Mouse (Mus musculus) ovary, adult 18-20 months (tissue): ENCODE data around the gene Lgr4.
"Not testable (repeated sequence)": the region's sequence is repeated elsewhere in the genome, so short reads cannot be mapped to it uniquely, and the experiment has no call there.

ENCODE experiments used
- DNase-seq: peaks from one replicate; pipeline ENCODE4 v3.0.0; 2022; ENCODE audit warnings: low spot score, mixed read lengths

The Lgr4 gene

DNA sequence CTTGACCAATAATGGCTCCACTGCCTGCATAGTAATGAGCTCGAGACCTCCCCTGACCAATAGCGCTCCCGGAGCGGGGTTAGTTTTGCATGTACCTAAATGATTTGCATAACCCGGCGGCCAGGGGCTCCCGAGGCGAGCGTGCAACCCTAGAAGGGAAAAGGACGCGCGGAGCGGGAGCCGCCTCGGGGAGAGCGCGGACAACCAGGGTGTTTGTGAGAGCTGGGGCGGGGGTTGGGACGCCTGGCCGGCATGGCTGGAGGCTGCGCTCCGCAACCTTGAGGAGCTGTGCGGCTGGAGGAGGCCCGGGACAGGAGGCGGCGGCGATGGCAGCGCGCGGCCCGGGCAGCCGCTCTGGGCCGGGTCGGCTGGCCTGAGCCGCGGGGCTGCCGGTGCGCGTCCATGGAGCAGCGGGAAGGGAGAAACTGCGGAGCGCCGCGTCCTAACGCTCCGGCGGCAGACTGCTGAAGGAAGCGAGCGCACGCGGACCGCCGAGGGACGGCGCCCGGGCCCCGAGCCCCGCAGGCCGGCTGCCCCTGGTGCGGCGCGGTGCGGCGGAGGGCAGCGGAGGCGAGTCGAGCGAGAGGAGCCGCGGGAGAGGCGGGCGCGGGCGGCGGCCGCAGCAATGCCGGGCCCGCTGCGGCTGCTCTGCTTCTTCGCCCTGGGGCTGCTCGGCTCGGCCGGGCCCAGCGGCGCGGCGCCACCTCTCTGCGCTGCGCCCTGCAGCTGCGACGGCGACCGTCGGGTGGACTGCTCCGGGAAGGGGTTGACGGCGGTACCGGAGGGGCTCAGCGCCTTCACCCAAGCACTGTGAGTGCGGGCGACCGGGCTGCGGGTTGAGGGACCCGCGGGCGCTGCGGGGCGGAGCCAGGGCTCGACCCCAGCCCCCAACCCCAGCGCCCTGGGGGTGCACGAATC, at the start of gene Lgr4:
Lgr4 (plus strand) TSS at position 152 of the 918 bp plus-strand sequence.
- DNase-seq = peak; percentile 97

DNA sequence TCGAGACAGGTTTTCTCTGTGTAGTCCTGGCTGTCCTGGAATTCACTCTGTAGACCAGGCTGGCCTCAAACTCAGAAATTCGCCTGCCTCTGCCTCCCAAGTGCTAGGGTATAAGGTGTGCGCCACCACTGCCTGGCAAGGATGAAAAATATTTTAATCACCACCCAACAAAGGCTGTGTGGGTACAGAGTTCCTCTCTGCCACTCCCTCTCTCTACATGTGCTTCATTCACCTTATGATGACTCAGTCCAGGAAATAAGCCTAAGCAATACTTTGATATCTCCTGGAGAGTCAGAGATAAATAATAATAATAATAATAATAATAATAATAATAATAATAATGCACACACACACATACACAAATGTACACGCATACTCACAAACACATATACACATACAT, 38.0 kb upstream of the Lgr4 start:
- not testable (repeated sequence) for DNase-seq

DNA sequence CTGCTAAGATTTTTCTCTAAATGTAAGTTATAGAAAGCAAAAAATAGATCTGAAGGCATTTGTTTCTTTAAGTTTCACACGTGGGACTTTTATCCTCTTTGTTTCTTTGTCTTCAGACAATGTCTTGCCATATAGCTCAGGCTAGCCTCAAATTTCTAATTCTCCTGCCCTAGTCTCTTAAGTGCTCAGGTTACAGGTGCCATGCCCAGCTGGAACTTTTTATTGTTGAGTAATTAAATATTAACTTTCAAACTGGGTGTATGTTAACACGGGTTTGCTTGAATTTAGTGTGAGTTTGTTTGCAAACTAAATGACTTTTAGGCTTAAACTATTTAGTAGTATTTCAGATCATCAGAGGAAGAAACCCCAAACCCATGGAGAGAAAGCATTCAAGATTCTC, 36.3 kb upstream of the Lgr4 start:
- no peak for DNase-seq

DNA sequence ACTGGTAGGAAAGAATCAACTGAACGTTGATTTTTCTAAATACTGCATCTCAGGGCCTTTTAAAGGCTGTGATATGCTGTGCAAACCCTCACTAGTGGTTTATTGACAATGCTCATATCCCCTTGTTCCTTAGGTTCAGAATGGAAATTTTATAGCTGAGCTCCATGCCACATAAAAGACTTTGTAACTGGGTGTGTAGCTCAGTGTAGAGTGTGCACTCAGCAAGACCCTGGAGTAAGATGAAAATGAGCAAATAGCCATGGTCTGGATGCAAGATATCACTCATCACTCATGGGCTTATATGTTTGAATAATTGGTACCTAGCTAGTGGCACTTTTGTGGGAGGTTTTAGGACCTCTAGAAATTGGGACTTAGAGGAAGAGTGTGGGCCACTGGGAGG, 35.8 kb upstream of the Lgr4 start:
- DNase-seq = no peak

DNA sequence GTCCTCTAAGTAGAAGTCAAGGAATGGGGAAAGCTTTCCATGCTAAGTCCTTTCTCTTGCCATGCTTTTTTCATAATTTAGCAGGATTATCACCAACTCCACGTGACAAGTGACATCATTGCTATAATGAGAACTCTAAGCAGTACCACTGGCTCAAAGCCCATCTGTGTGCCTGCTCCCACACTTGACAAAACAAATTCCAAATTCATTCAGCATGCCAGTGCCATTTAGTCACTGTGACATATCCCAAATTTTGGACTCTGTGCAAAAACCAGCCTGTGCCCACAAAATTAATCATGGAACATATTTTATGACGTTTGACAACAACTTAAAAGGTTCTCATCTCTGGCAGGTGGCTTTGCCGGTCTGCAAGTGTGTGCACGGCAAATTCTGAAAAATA, 33.3 kb upstream of the Lgr4 start:
- DNase-seq = no peak

DNA sequence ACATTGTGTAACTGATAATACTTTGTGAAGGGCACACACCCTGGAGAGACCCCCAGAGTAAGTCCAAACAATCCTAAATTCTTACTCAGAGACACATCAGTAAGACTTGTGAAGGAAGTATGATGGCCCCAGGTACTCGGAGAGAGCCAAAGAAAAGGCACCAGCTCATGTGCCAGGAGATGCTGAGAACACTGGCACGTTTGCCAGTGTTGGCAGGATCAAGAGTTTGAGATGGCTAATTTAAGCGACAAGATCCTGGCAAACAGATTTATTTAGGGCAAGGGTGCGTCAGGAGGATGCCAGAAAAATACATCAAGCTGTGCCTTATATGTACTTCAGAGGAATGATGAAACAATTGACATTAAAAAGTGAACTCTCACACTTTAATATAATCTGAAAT, 32.9 kb upstream of the Lgr4 start:
- DNase-seq = no peak

DNA sequence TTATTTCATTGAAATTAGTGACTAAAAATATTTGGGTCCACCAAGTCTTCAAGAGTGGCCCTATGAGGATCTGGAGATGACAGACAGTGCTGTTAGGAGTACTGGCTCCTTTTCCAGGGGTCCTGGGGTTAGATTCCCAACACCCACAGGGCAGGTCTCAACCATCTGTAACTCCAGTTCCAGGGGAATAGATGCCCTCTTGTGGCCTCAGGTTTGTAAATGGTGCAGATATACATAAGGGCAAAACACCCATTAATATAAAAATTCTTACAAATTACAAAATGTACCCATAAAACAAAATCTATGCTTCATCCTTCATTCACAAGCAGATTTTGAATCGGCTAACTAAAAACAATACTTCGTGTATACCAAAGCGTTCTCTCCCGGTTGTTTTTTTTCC, 27.4 kb upstream of the Lgr4 start:
- DNase-seq = no peak

DNA sequence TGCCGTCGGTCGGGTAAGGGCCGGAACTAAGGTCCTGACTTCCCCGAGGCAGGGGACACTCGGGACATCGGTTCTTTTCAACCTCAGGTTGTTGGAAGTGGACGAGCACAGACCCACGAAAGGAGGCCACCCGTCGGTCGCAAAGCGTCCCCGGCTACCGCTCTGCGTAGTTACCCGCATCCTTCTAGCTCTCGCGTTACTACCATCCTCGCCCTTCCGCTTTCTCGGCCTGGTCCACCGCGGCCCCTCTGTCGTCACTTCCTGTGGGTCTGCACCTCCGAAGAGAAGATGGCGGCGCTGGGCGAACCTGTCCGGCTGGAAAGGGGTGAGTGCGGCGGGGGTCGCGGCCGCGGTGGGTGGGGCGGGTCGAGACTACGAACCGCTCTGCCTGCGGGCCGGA, 26.9 kb upstream of the Lgr4 start, which contains the start of gene Lin7c:
Lin7c (plus strand) TSS at position 257 of the 400 bp plus-strand sequence.
- peak; percentile 90 for DNase-seq

DNA sequence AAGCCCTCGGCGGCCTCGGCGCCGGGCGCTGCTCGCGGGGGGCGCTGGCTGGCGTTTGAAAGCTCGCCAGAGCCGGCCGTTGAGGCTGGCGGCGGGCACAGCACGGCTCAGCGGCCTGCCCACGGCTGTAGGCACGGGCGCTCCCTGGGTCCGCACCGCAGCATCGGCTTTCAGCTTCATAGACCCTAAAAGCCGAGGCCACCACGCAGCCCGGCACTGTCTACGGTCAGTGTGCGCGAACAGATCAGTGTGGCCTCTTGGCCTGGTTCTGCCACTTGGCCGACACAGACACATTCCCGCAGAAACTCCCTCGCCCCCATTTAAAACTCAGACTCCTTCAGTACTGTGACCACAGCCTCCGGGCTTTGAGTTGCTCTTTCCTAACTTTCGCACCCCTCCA, 26.4 kb upstream of the Lgr4 start:
- DNase-seq = no peak

DNA sequence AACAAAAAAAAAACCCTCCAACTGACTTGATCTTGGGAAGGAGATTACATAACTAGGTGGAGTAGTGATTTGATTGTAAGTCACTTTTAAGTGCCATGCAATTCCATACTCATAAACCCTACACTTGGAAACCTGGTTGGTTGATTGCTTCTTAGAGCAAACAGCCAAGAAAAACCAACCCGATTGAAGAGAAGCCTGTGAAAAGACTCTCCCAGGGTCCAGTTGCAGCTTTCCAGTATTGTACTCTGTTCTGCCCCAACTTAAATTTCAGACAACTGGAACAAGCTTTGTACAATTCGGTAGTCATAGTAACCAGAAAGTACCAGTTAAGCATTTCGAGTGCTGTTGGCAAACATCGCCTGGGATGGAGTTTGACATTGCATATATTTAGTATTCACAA, 26.0 kb upstream of the Lgr4 start:
- DNase-seq = no peak

DNA sequence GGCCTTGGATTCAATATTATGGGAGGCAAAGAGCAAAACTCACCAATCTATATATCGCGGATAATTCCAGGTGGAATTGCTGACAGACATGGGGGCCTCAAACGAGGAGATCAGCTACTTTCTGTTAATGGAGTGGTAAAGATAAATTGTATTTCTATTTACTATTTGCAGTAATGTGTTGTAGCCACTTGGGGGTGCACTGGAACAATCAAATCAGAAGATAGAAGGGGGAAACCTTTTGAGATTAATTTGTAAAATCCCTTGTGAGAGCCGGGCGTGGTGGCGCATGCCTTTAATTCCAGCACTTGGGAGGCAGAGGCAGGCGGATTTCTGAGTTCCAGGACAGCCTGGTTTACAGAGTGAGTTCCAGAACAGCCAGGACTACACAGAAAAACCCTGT, 21.1 kb upstream of the Lgr4 start:
- DNase-seq = no peak

DNA sequence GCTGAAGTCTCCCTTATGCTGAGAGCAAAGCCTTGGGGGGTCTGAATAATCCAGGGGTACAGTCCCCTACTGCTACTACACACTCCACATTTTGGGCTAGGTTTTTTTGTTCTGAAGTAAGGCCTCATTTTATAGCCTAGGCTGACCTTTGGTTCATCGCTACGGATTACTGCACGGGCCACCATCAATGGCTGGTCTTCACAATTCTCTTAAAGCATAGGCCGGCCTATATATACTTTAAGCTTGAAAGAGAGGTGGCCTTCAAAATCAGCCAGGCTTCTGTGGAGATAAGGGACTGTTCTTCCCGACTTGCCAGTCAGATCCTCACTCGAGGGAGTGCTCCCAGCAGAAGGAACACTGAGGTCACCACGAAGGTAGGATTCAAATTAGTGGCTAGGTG, 14.6 kb upstream of the Lgr4 start:
- no peak for DNase-seq

DNA sequence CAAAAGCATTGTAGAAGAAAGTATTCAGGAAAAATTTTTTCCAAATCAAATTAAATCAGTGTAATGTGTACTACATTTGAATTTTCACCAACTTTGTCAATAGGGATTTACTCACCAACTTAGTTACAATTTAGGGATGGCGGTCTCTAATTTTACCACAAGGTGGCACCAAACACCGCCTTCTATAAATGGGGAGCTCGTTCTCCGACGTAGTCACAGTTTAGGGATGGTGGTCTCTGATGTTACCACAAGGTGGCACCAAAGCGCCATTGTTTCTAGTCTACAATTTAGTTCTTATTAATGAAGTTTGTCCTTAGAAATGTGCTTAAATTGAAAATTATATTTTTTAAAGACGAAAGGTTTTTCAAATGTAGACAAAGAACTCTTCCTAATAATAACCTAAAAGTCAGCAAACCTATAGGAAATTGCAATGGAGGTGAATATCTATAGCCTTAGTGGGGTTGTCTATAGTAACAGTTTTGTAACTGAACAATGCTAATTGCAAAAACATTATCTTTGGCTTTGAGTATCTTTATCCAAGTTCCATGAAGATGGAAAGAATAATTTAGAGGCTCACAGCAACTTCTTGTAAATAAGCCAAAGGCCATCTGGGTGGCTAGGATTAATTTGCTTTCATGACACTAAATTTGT, 13.2 kb upstream of the Lgr4 start:
- peak; percentile 70 for DNase-seq

DNA sequence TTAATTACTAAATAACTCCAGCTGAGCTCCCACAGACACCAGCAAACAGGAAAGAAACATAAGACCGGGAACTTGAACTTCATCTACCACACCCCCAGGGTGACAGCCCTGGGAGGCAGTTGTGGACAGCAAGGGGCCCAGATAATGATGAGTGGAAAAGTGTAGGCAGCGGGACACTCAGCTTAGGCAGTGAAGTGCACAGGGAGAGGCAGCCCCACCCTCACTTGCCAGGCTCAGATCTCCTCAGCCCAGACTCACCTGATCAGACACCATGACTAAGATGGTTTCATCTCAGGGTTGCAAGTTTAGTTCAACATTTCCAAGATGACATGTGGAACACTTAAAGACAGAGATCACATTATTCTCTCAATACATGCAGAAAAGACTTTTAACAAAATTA, 8.3 kb upstream of the Lgr4 start:
- no peak for DNase-seq

DNA sequence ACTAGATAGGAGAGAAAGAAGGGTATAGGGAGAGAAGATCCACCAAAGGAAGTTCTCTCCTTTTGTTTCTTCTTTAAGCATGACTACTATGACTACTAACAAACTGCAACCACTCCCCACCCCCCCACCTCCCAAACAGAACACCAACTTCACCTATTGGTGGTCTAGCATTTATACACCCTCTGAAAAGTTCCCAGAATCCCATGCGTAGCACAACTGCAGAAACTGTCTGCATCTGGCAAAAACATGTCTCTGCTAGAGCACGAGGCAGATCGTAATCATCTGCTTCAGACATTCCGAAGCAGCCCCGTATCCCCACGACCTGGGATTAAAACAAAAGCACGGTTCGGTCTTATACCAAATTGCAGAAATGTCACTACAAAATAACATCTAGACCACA, 5.2 kb upstream of the Lgr4 start:
- DNase-seq = no peak

DNA sequence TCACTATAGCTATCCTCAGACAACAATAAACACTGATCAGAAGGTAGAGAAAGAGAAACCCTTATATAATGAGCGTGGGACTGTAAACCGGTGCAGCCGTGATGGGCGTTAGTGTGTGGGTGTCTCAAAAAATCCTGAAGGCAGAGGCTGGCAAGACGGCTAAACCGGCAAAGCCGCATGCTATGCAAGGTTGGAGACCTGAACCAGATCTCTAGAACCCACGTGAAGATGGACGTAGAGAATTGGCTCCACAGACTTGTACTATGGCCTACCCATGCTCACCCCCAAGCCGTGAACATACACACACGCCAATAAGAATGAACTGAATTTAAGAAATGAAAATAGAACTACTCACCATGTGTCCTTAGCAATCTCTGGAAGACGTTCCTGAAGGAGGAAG, 4.7 kb upstream of the Lgr4 start:
- DNase-seq = no peak

DNA sequence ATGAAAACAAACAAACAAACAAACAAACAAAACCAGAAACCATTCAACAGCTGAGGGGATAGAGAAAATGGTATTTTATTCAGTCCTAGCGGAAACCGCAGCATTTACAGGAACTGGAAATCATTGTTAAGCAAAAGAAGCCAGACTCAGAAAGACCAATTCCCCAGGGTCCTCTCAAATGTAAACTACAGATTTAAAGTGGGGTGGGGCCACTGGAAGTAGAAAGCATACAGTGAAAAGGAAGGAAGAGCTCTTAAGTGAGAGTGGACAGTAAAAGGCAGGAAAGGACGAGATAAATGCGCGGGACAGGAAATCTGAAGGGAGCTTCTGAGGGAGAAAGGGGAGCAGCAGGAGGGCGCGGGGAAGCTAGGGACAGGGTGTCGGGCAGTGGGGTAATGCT, 4.2 kb upstream of the Lgr4 start:
- no peak for DNase-seq

DNA sequence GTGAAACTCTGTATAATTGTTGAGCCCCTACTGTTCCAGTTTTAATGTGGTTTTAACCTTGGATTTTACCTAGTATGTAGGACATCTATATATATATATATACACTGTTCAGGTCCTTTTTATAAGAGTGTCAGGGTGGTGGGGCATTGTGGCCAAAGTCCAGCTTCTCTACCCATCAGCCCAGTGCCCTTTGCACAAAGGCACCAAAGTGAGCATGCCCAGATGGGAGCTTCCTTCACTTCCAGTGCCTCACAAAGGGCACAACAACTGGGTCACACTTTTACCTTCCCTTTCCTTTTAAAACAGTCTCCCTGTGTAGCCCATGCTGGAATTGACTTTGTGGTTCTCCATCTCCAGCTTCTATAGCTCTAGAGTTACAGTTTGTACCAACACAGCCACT, 2.8 kb upstream of the Lgr4 start:
- no peak for DNase-seq

DNA sequence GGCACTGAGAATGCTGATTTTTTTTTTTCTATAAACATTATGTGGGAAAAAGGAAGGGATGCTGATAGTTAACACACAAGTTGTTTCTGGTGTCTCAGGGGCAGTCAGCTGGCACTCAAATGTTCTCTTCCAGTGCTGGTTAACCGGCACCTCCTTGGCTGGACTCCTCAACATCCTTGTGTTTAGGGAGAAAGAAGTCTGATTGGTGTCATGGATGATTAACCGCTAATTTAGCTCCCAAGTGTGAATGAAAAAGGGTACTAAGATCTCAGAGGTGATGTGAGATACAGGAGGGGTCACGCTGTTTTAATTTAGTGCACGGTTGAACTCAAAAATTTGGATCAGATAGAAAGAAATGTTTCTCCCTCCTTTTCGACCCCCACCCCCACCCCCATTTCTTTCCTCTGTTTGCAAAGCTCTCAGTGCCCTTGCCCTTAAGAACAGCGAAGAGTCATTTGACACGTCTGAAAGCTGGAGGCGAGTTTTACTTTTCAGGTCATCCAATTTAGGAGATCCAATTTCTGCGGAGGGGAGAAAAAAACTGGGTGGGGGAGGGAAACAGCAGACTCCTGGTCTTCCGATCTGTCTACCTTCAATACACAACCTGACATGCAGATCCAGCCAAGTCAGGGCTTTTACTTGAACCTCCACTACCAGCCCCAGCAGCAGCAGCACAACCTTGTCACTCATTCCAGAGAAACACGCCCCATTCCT, 508 bp upstream of the Lgr4 start:
- DNase-seq = no peak

DNA sequence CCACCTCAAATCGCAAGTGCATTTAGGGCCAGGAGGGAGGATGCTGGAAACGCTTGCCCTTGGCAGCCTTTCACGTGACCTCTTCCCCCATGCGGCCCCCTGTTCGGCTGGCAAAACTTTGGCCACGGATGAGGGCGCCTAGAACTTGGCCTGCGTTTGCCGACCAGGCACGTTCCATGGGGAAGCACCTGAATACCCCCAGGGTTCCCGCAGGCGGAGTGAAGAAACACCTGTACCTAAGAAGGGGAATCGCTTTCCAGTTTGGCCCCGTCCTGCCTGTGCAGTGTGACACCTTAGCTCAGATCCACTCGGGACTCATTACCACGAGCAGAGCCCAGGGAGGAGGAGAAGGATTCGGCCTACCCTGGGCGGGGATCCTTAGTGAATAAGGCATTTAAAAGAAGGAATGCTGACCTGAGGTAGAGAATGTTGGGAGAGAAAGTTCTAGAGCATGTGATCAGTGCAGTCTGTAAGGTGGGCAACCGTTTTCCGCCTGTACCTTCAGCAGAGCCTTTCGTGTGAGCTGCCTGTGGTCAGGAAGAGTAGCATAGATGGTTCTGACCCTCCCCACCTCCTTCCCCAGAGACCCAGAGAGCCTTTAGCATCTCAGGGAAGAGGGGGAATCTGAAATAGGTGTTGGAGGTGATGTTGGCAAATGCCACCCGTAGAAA, 1.3 kb downstream of the Lgr4 start:
- no peak for DNase-seq

DNA sequence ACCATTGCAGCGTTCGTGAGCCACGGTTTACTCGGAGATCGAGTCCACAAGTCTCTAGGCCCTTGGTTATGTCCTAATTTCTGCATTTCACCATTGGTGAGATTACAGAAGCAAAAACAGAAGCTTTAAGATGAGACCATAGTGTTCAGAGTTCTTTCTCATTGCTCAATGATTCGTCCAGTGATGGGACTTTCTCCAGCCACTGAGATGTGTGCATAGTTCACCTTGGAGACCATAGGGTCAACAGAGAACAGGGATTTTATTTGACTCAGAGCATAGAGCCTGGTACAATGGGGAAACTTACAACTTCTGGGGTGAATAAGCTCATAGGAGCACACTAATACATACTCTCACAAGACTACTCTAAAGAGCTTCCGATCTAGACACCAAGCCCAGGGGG, 3.0 kb downstream of the Lgr4 start:
- DNase-seq = no peak

DNA sequence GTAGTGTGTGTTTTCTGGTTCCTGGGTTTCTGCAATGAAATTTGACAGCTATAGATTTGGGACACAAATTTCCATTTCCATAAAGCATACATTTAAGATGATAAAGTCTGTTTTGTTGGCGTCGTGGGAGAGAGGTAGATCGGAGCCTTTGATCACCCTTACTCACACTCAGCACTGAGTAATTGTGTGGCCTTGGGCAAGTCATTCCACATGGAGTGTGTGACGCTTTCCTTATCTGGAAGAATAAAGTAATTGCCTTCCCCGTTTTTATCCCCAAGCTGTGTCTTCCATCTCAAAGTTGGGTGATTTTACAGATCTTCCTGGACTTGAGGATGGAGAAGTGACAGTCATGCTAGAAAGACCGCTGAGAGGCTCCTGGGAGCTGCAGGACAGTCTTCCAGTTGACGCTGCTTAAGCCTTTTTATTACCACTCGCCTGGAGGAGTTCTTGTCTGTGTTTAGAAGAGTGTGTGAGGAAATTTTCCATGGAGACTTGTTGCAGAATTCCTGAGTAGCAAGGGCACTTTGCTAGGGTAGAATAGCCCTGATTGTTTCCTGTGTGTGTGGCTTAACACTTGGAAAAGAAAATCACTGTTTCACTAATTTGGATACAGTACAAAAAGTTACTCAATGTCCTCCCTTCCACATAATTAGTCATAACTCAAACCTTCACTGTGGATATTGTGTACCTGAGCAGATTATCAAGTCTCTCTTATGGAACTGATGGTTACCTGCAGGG, 4.0 kb downstream of the Lgr4 start:
- DNase-seq = no peak
